Mouse (Mus musculus) heart, embryonic 16.5 days (tissue): ENCODE measurements around the gene Zfp697. TPM values are rescaled to one million over a fixed set of nuclear protein-coding genes. Genes with fewer than 3 reads are reported as not detected.

Experiments used
- ATAC-seq: fragments of 200-750 bp; cut with Nextera tagmentation; replicated peaks from 2 replicates; pipeline ENCODE4 v1.8.0; 2017; ENCODE audit warnings: moderate number of reproducible peaks; ENCODE audit not compliant: insufficient read depth, low FRiP score; ENCODE audit errors: extremely low read depth
- H3K27ac ChIP-seq: fragments of 300-500 bp; sonication (generic); 2 replicates; pipeline ENCODE4 v1.5.1; 2014; ENCODE audit warnings: mild to moderate bottlenecking, low read length, control low read depth, moderate library complexity
- H3K27me3 ChIP-seq: fragments of 300-500 bp; sonication (generic); 2 replicates; pipeline ENCODE4 v1.6.1; 2014; ENCODE audit warnings: low read length, mixed read lengths; ENCODE audit not compliant: control insufficient read depth, insufficient read depth
- H3K36me3 ChIP-seq: fragments of 300-500 bp; sonication (generic); 2 replicates; pipeline ENCODE4 v1.6.1; 2014; ENCODE audit not compliant: control insufficient read depth, insufficient read depth
- H3K4me1 ChIP-seq: fragments of 300-500 bp; sonication (generic); 2 replicates; pipeline ENCODE4 v1.6.1; 2014; ENCODE audit warnings: low read length, mixed read lengths; ENCODE audit not compliant: control insufficient read depth, insufficient read depth
- H3K4me2 ChIP-seq: fragments of 300-500 bp; sonication (generic); 2 replicates; pipeline ENCODE4 v1.6.1; 2014; ENCODE audit warnings: low read depth, mild to moderate bottlenecking, control low read depth, low read length
- H3K4me3 ChIP-seq: fragments of 300-500 bp; sonication (generic); 2 replicates; pipeline ENCODE4 v1.5.1; 2014; ENCODE audit warnings: mild to moderate bottlenecking, control low read depth, low read length
- H3K9ac ChIP-seq: fragments of 300-500 bp; sonication (generic); 2 replicates; pipeline ENCODE4 v1.6.1; 2014; ENCODE audit warnings: low read length, control low read depth
- H3K9me3 ChIP-seq: fragments of 300-500 bp; sonication (generic); replicated peaks from 2 replicates; pipeline ENCODE4 v1.6.1; 2016; ENCODE audit warnings: low read length; ENCODE audit not compliant: control insufficient read depth
- WGBS: fragments of 180-500 bp; shearing (Covaris S2); extraction: QIAGEN DNeasy Blood & Tissue Kit; methylation state at CpG from one replicate; pipeline ENCODE4 v1.1.7; 2014; 5-methylcytosine and 5-hydroxymethylcytosine counted together
- polyA plus RNA-seq: library from polyadenylated mRNA; unstranded; fragments of >200 nt; fragmentation: Nextera tagmentation; extraction: Ambion mirVana; gene quantifications from 2 replicates; pipeline ENCODE4 v1.2.1, GENCODE M21; 2015

Gene Zfp697
- polyA plus RNA-seq, 1 experiment from 2014 or later, result 9.8 TPM

DNA sequence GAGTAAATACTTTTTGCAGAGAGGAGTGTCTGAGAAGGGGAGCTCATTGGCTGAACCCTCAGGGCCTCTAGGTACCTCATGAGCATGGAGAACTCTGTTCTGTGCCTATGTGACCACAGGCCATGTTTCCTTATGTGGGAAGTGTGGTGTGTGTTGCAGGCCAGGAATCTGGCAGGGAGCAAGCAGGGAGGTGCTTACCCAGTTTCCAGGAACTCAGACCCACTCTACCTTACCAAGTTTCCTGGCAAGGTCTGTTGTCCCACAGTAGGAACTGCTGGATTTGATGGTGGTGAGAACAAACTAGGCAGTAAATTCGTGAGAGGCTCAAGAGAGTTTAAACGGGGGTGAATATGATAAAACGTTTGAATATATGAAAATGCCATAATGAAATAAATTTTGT, 16.2 kb upstream of the Zfp697 start:
- no peak overlapping the region for H3K9ac ChIP-seq
- no peaks in the 10 kb centered on the region for H3K27me3 ChIP-seq
- H3K27ac ChIP-seq, result no peak overlapping the region
- no peaks in the 10 kb centered on the region for H3K4me1 ChIP-seq
- peaks cover under 1% of the 10 kb centered on the region; the same call in 1 of the 2 replicates for H3K9me3 ChIP-seq
- no peak overlapping the region for H3K4me2 ChIP-seq
- no peak for ATAC-seq
- no peak overlapping the region for H3K4me3 ChIP-seq
- WGBS, result 73% methylated on average over 3 of the region's 3 CpGs
- H3K36me3 ChIP-seq, result no peaks in the 10 kb centered on the region

DNA sequence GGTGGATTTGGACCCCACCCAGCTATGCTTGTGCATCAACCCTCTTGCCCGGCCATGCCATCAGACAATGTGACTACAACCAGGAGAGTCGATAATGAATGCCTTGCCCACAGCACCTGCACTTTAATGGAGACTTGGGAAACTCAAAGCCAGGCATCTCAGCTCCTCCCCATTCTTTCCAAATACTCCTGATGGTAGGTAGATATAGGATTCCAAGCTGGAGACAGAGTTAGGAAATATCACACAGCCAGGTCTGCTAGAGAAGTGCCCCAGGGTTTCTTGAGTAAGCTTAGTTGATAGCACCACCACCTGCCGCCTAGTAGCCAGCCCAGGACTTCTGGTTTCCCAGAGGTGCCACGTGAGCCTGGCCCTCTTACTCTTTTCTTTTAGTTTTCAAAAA, 15.4 kb upstream of the Zfp697 start:
- ATAC-seq, result no peak
- WGBS, result 80% methylated on average over 4 of the region's 4 CpGs

DNA sequence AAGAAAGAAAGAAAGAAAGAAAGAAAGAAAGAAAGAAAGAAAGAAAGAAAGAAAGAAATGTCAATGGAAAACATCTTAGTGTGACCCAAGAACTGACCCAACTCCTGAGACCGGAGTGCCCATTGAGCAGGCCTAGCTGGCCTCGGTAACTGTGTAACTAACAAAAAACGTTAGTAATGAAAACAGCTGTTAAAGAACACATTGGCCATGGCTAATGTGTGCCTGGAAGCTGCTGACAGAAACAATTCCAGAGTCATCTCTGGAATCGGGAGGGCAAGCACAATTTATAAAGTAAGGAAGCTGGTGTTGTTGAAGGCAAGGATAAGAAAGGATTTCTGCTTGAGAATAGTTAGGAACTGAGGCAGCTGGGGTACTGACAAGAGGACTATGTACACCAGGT, 14.0 kb upstream of the Zfp697 start:
- Histone ChIP-seq H3K27ac (no peak overlapping the region), H3K4me1 (no peaks in the 10 kb centered on the region), H3K36me3 (no peaks in the 10 kb centered on the region), H3K9me3 (peaks cover 11% of the 10 kb centered on the region), H3K9ac (no peak overlapping the region), H3K4me3 (no peak overlapping the region), H3K4me2 (no peak overlapping the region), H3K27me3 (no peaks in the 10 kb centered on the region)
- no peak for ATAC-seq
- 48% methylated on average over 4 of the region's 4 CpGs for WGBS

More for the DNA sequence above, 15.4 kb upstream of the Zfp697 start:
- Histone ChIP-seq H3K4me1 (no peaks in the 10 kb centered on the region), H3K27me3 (no peaks in the 10 kb centered on the region), H3K27ac (no peak overlapping the region), H3K9ac (no peak overlapping the region), H3K4me3 (no peak overlapping the region), H3K36me3 (no peaks in the 10 kb centered on the region), H3K9me3 (peaks cover 6% of the 10 kb centered on the region), H3K4me2 (no peak overlapping the region)

DNA sequence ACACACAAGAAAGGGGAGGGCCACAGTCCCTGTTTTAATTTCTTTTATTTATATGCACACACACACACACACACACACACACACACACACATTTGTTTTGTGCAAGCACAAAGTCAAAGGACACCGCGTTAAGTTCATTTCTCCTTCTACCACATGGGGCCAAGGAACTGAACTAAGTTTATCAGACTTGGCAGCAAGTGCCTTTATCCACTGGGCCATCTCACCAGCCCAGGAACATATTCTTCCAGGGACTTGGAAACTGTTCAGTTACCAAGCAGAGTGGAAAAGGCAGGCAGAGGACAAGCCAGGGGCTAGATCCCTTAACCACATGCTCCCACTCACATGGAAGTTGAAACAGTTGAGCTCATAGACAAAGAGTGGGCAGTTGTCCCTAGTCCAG, 13.5 kb upstream of the Zfp697 start:
- 84% methylated on average over 2 of the region's 2 CpGs for WGBS
- Histone ChIP-seq H3K4me2 (no peak overlapping the region), H3K9me3 (peaks cover 11% of the 10 kb centered on the region), H3K27me3 (no peaks in the 10 kb centered on the region), H3K36me3 (no peaks in the 10 kb centered on the region), H3K4me1 (no peaks in the 10 kb centered on the region), H3K9ac (no peak overlapping the region), H3K27ac (no peak overlapping the region), H3K4me3 (no peak overlapping the region)
- no peak for ATAC-seq

DNA sequence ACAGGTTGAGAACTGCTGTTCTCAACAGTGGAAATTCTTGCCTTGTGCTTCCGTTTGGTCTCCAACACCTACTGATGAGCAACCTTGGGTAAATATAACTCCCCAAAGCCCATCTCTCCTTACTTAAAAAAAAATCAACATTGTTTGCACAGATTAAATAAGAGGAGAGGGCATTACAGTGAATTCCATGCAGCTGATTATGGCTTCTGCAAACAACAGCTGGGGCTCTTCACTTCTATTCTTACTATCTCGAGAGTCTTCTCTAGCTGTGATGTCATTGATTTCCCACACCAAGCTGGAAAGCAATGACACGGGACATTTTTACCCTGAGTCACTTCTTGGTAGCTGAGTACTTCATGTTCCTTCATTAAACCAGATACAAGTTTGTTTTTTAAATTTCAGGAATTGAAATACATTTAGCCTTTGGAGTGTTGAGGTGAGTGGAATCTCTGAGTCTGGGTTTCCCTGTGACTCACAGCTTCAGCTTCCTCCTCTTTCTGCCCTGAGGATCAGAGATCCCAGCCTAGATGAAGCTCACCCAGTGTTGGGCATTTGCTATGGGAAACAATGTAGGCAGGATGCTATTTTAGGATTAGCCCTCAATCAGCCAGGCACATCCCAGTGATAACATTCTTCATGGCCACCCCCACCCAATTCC, 8.1 kb upstream of the Zfp697 start:
- H3K9me3 ChIP-seq, result peaks cover 11% of the 10 kb centered on the region
- no peaks in the 10 kb centered on the region for H3K36me3 ChIP-seq
- WGBS, result 24% methylated on average over 3 of the region's 3 CpGs
- H3K9ac ChIP-seq, result no peak overlapping the region
- ATAC-seq, result no peak; the same call in 1 of the 2 replicates
- H3K4me1 ChIP-seq, result peaks cover 13% of the 10 kb centered on the region; the same call in 1 of the 2 replicates
- no peak overlapping the region for H3K4me3 ChIP-seq
- H3K4me2 ChIP-seq, result no peak overlapping the region
- peak overlapping the region; percentile 60 for H3K27ac ChIP-seq
- H3K27me3 ChIP-seq, result no peaks in the 10 kb centered on the region

DNA sequence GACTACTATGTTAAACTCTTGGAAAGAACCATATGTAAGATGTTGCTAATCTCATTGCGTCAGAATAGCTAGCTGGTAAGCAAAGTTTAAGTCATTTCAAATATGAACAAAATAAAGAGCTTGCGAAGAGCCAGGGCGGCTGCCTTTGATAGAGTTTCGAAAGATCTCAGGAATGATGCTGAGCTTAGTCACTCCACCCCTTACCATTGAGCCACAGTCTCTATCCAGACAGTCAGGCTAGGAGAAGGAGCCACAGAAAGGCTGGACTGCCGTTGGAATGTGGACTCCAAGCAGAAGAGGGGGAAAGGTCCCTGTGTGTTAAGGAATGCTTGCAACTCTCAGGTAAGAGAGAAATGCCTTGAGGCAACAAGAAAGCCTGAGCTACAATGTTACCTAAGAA, 7.3 kb upstream of the Zfp697 start:
- Histone ChIP-seq H3K9ac (no peak overlapping the region), H3K9me3 (peaks cover 11% of the 10 kb centered on the region), H3K27me3 (no peaks in the 10 kb centered on the region), H3K4me2 (no peak overlapping the region), H3K36me3 (no peaks in the 10 kb centered on the region), H3K27ac (no peak overlapping the region), H3K4me1 (peaks cover 13% of the 10 kb centered on the region; the same call in 1 of the 2 replicates), H3K4me3 (no peak overlapping the region)
- 77% methylated on average over 5 of the region's 5 CpGs for WGBS
- no peak for ATAC-seq

DNA sequence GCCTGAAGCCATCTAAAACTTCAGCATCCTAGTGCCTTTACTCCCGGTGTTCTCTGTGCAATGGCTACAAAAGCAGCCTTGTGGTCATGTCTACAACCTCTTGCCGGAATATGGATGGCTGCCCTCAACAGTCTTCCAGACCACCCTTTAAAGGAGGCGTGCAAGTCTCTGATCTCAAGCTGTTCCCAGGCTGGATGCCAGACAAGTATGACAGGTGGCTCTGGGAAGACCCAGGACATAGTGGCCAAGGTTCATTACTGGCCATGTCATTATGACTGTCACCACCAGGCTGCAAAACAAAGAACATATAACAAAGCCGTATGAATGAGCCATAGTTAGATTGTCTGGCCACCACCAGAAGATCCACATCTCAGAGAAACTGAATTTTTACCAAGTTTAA, 4.0 kb upstream of the Zfp697 start:
- Histone ChIP-seq H3K27ac (no peak overlapping the region), H3K36me3 (no peaks in the 10 kb centered on the region), H3K27me3 (no peaks in the 10 kb centered on the region), H3K4me2 (no peak overlapping the region), H3K4me1 (peaks cover 18% of the 10 kb centered on the region), H3K9me3 (no peaks in the 10 kb centered on the region), H3K9ac (no peak overlapping the region), H3K4me3 (no peak overlapping the region)
- 80% methylated on average over 4 of the region's 4 CpGs for WGBS
- ATAC-seq, result no peak

DNA sequence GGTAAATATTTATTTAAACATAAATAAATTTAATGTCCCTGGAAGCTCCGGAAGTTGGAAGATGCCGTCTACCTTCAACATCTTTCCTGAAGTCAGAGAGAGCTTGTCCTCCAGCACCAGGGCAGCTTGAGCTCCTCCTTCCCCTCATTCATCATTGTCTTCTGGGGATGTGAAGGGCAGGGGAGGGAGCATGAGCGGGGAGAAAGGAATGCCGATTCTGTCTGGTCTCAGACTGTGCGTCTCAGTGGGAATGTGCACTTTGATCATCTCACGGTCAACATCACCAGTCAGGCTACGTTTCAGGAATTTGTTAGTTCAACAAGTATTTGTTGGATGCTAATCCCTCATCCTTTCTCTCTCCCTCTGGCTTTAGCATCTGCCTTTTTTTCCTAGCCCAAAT, 3.0 kb upstream of the Zfp697 start:
- WGBS, result 27% methylated on average over 7 of the region's 7 CpGs
- peaks cover 23% of the 10 kb centered on the region for H3K4me1 ChIP-seq

DNA sequence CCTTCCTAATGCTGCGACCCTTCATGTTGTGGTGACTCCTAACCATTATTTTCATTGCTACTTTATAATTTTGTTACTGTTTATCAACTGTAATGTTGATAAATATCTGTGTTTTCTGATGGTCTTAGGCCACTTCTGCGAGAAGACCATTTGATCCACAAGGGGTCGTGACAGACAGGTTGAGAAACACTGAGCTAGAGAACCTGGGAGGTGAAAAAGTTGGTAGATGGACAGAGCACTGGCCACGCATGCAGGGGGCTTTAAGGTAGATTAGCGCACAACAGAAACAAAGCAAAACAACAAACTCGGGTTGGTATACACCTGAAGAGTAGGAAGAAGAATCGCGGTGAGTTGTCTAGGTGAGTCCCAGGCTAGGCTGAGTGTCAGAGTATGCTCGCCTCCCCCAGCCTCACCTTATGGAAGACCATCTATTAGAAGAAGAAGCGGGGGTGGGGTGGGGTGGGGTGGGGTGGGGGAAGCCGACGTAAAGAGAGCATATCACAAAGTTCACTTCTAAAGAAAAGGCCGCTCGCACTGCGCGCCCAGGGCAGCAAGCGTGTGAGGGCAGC, 500 bp upstream of the Zfp697 start:
- Histone ChIP-seq H3K4me3 (peak overlapping the region; percentile 71), H3K27ac (peak overlapping the region; percentile 74), H3K4me1 (peaks cover 23% of the 10 kb centered on the region), H3K36me3 (no peaks in the 10 kb centered on the region), H3K9ac (peak overlapping the region; percentile 86), H3K9me3 (no peaks in the 10 kb centered on the region), H3K27me3 (no peaks in the 10 kb centered on the region), H3K4me2 (peak overlapping the region; percentile 96)
- ATAC-seq, result no peak; the same call in 1 of the 2 replicates
- WGBS, result 7% methylated on average over 17 of the region's 17 CpGs

More for the DNA sequence above, 3.0 kb upstream of the Zfp697 start:
- no peaks in the 10 kb centered on the region for H3K27me3 ChIP-seq
- no peak overlapping the region for H3K4me2 ChIP-seq
- ATAC-seq, result no peak
- H3K4me3 ChIP-seq, result no peak overlapping the region
- H3K9ac ChIP-seq, result no peak overlapping the region
- H3K9me3 ChIP-seq, result no peaks in the 10 kb centered on the region
- no peaks in the 10 kb centered on the region for H3K36me3 ChIP-seq
- no peak overlapping the region for H3K27ac ChIP-seq
